Mouse (Mus musculus): ENCODE measurements around the gene Iqub.

GRCm38 (mm10) chr6:24546716-24547420, 32.0 kb upstream of the Iqub start:
- no peak for TF ChIP-seq POLR2A (IDR thresholded peaks at IDR 0.05; ENCODE audit: insufficient read depth, low read length)
- TF ChIP-seq EP300 (IDR thresholded peaks at IDR 0.05; ENCODE audit: insufficient read depth, low read depth, low read length), result no peak
- TF ChIP-seq CTCF (IDR thresholded peaks at IDR 0.05; ENCODE audit: low read depth, low read length), result no peak
